Mouse (Mus musculus): ENCODE data around the gene Gm3468. TPM values are rescaled to one million over a fixed set of nuclear protein-coding genes. Genes with fewer than 3 reads are reported as not detected.
"Not testable (repeated sequence)": the region's sequence is repeated elsewhere in the genome, so short reads cannot be mapped to it uniquely, and the experiment has no call there.

Gene Gm3468
- polyA plus RNA-seq (2012; rRNA removed): 1.6 and 2.1 TPM in 2 replicates

- not testable (repeated sequence) for H3K27ac ChIP-seq (ENCODE audit: insufficient read depth, low read length); H3K4me1 ChIP-seq (ENCODE audit: control insufficient read depth, insufficient read depth, low read length)
- H3K4me3 ChIP-seq (ENCODE audit: insufficient read depth, low read length): peak within 1 kb of the TSS; percentile 29
Measured at GRCm38 (mm10) chr14:6108272-6108925, at the start of gene Gm3468. Gene Gm3468, minus strand, starts transcription at chr14:6108665.

GRCm38 (mm10) chr14:6125707-6126106 lies 17.2 kb upstream of the Gm3468 start, which contains the start of gene Gm3476:
Gene Gm3476, minus strand, starts transcription at chr14:6125807.
- H3K27ac ChIP-seq (ENCODE audit: insufficient read depth, low read length); H3K4me1 ChIP-seq (ENCODE audit: control insufficient read depth, insufficient read depth, low read length); H3K4me3 ChIP-seq (ENCODE audit: insufficient read depth, low read length): not testable (repeated sequence)

- not testable (repeated sequence) for H3K4me3 ChIP-seq (ENCODE audit: insufficient read depth, low read length); H3K4me1 ChIP-seq (ENCODE audit: control insufficient read depth, insufficient read depth, low read length)
Measured at GRCm38 (mm10) chr14:6107500-6107899, 965 bp downstream of the Gm3468 start.

GRCm38 (mm10) chr14:6093842-6094241 lies 14.6 kb downstream of the Gm3468 start, which contains the start of gene Gm8206:
Gene Gm8206, minus strand, starts transcription at chr14:6093942.
- H3K4me1 ChIP-seq (ENCODE audit: control insufficient read depth, insufficient read depth, low read length); H3K4me3 ChIP-seq (ENCODE audit: insufficient read depth, low read length); H3K27ac ChIP-seq (ENCODE audit: insufficient read depth, low read length): not testable (repeated sequence)

More at GRCm38 (mm10) chr14:6107500-6107899, 965 bp downstream of the Gm3468 start:
- not testable (repeated sequence) for H3K27ac ChIP-seq (ENCODE audit: insufficient read depth, low read length)

- not testable (repeated sequence) for H3K27ac ChIP-seq (ENCODE audit: insufficient read depth, low read length); H3K4me1 ChIP-seq (ENCODE audit: control insufficient read depth, insufficient read depth, low read length); H3K4me3 ChIP-seq (ENCODE audit: insufficient read depth, low read length)
Measured at GRCm38 (mm10) chr14:6058167-6058566, 50.3 kb downstream of the Gm3468 start, which contains the start of gene Gm6337. Gene Gm6337, minus strand, starts transcription at chr14:6058267.

Other genes starting within 250 kb of the Gm3468 start
- gene Gm8237, start 228.3 kb downstream of the Gm3468 start, polyA plus RNA-seq (2012; rRNA removed): 0.15 and 0.31 TPM in 2 replicates
- gene Gm3248, start 146.9 kb downstream of the Gm3468 start, polyA plus RNA-seq (2012; rRNA removed): 1.3 and 1.5 TPM in 2 replicates
- gene Gm3453, start 129.5 kb downstream of the Gm3468 start, polyA plus RNA-seq (2012; rRNA removed): not detected in 2 replicates
- not detected in 2 replicates for gene Gm6337, start 50.4 kb downstream of the Gm3468 start, polyA plus RNA-seq (2012; rRNA removed)
- 0.35 and 0.44 TPM in 2 replicates for gene Gm8206, start 14.7 kb downstream of the Gm3468 start, polyA plus RNA-seq (2012; rRNA removed)
- not detected in 2 replicates for gene Gm3476, start 17.1 kb upstream of the Gm3468 start, polyA plus RNA-seq (2012; rRNA removed)
- not detected in 2 replicates for gene Gm21560, start 110.6 kb upstream of the Gm3468 start, polyA plus RNA-seq (2012; rRNA removed)
- gene Gm3411, start 178.6 kb upstream of the Gm3468 start, polyA plus RNA-seq (2012; rRNA removed): 0.19 and 0.45 TPM in 2 replicates
- gene Gm21103, start 196.2 kb upstream of the Gm3468 start, polyA plus RNA-seq (2012; rRNA removed): 0.23 TPM in 1 of 2 replicates, not detected in the other
- not detected in 2 replicates for gene Gm3618, start 235.0 kb upstream of the Gm3468 start, polyA plus RNA-seq (2012; rRNA removed)

Measured in cortical plate, adult 2 months (tissue).